Mouse (Mus musculus) right cerebral cortex, postnatal 4 days (tissue): ENCODE data around the gene Akain1.

Experiments
- DNase-seq: peaks from one replicate; pipeline ENCODE4 v3.0.0-alpha.2; 2022

The Akain1 gene

GRCm38 (mm10) chr17:69438990-69439491, at the start of gene Akain1:
TSS of gene Akain1 (plus strand) at chr17:69439326.
- peak; percentile 62 for DNase-seq

DNA sequence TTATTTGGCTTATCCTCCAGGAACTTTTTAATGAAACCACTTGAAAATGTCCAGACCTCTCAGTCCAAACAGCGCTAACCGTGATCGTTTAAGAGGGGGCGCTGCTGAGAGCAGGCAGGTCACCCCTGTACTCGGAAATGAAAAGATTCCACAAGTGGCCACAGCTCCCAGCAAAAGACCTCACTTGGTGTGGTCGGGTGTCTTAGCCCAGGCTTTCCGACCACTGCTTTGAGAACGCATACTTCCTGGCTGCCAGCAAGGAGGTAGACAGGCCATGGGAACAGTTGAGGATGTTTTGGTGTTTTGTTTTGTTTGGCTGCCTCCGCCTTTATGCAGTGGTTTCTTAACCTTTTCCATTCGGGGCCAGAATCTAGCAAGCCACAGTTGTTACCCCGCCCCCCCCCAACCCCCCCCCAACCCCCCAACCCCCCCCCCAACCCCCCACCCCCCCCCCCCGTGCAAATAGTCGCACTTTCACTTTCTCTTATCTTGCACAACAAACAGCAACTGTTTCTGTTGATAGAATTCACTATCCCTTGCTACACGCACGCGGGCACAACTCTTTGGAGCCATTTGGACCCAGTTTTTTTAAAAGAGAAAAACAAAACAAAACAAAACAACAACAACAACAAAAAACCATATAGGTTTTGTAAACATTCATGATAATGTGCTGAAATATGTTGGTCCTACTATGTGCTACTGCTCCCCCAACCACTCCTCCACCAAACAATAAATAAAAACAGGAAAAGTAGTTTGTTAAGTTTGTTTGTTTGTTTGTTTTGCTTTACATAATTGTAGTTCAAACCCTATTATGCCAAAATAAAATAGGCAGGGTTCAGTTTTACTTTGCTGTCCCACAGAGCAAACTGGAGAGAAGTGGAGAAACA, 42.7 kb upstream of the Akain1 start:
- no peak for DNase-seq

DNA sequence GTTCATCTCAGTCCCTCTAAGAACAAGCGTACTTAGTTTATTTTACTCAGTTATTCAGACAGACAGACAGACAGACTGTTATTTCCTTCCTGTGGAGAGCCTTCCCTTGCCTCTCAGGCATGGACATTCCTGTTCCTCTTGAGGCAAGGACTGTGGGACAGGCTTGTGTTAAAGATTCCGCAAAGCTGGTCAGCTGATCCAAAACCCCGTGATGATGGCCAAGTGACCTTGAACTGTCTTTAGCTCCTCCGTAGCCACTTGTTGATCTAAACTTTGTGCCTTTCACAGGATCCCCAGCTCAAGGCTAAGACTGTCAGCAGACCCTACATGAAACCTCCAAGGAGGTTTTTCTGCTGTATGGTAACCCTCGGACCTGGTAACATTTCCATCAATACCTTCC, 42.0 kb upstream of the Akain1 start:
- DNase-seq: no peak

DNA sequence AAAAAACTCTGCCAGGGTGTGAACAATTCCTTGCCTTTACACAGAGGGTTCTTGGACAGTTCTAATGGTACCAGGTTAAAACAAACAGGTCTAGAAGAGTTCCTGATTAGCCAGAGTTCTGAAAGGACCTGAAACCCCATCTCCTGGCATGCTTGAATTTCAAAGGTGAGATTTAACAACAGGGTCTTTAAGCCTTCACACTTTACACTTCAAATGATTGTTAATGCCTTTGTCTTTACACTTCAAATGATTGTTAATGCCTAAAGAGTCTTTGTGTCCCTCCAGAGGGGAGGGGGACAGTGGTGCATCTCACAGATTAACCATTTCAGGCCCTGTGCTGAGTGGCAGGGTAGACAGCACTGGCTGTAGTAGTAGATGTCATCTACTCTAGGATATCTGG, 41.0 kb upstream of the Akain1 start:
- no peak for DNase-seq

GRCm38 (mm10) chr17:69401146-69401545, 38.0 kb upstream of the Akain1 start:
- no peak for DNase-seq

- DNase-seq: no peak
Observed at GRCm38 (mm10) chr17:69416163-69416562, 23.0 kb upstream of the Akain1 start.

DNA sequence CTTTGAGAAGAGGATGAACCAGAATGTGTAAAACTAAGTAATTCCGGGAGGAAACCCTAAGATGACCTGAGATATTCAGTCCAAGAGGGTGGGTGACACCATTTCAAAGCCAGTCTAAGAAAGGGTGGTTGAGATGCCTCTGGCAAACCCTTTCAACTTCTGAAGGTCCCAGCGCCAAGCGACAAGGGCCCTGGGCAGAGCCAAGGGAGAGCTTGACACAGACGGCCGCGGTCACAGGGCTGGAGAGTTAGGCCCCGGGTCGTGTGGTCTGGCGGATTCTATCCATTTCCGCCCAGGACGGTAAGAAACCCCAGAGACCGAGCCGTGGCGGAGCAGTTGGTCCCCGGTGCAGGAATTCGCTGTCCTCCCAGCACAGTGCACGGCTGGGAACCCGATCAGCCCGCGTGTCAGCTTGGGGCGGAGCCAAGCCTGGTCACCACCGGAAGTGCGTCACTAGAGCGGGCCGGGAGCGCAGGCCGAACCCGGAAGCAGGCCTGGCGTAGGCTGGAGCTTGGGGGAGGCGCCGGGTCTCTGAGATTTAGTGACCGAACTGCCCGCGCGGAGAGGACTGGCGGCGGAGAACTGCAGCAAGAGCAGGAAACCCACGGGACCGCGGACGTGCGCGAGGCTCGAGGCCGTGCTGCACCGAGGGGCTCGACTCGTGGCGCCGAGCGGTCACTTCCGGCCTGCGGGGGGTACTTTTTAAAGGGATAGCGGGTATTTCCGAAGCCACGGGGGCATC, 22.0 kb upstream of the Akain1 start:
- peak; percentile 96 for DNase-seq

DNA sequence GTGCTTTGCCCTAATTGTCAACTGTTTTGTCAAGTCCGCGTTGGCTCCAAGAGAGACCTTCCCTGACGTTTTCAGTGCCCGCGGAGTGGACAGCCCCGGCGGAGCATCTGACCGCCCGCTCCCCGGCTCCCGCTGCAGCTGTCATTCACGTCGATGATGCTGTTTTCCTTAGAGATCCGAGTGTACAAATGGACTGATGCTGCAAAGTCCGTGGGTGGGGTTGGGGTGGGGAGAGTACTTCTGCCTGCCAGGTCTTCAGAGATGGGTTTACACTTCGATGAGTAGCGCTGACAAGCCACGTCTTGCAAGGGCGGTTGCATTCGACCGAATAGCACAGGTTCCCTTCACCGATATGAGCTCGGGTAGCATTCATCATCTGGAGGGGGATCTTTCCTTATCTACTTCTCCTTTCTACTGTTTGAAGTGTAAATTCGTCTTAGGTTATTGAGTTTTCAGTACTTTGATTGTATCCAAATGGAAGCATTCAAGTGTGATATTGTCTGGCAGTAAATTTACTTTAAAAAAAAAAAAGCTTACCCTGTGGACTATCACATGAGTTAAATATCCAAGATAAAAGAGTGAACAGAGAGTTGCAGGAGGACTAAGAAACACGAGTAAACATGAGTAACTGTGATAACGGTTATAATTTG, 21.3 kb upstream of the Akain1 start:
- no peak for DNase-seq

- DNase-seq: no peak
Observed at GRCm38 (mm10) chr17:69421592-69421991, 17.5 kb upstream of the Akain1 start.

- DNase-seq: no peak
Observed at GRCm38 (mm10) chr17:69437836-69438235, 1.3 kb upstream of the Akain1 start.

- DNase-seq: no peak
Observed at GRCm38 (mm10) chr17:69438486-69438885, 640 bp upstream of the Akain1 start.

DNA sequence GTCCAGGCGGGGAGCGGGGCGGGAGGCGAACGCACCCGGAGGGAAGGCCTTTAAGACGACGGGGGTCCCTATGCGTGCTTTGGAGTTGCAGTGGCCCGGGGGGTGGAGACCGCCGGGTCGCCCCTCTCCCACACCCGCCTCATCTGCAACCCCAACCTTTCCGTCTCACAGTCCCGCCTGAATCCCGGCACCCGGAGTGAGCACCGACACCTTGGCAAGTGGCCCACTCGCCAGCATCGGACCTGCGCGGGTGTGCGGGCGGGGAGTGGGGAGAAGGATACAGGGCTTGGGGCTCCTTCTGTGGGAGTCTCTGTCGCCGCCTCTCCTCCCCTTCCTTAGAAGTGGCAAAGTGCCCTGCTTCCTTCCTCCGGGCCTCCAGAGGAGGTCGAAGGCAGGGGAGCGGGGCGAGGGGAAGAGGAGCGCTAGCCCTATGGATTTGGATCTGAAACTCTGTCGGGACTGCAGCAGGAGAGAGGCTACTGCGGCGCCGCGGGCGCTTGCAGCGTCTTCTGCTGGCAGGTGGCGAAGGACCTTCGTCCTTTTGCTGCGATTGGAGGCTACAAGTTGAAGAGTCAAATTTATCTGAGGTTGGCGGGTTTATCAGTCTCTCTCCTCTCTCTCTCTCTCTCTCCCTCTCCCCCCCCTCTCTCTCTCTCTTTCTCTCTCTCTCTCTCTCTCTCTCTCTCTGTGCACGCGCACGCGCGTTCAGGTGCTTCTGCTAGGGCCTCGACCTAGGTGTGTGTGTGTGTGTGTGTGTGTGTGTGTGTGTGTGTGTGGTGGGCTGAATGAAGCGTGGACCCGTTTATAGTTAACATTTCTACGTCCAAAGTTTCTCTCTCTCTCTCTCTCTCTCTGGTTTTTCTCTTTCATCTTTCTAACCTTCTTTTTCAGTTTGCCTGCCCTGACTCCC, 700 bp downstream of the Akain1 start:
- DNase-seq: peak; percentile 41

- no peak for DNase-seq
Observed at GRCm38 (mm10) chr17:69441041-69441440, 1.9 kb downstream of the Akain1 start.

DNA sequence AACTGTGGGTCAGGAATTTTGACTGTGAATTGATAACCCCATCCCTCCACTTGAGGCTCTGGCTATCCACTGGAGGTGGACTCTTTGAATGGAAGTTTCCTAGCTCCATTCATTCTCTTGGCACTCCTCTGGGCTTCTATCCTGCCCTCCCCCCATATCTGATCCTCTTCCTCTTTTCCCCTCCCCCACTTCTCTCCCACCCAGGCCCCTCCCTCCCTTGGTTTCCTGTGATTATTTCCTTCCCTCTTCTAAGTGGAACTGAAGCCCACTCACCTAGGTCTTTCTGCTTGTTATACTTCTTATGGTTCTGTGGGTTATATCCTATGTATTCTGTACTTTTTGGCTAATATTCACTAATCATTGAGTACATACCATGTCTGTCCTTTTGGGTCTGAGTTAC, 9.6 kb downstream of the Akain1 start:
- no peak for DNase-seq

GRCm38 (mm10) chr17:69461680-69462079, 22.6 kb downstream of the Akain1 start:
- no peak for DNase-seq

DNA sequence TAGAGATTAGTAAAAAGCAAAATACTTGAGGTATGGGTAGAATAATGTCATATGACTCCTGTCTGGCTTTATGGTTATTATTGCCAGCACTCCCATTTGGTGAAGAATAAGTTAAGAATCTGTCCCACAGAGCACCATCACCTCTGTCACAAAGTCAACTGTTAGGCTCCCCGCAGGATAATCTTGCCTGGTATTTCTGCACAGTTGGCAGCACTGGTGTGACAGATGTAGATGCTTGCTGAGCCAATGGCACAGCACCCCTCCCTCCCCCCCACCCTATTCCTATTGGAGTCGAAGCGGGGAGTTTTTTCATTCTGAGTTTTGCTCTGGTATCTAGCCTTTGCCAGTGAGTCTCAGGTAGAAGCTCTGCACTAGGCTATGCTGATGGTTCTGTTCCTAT, 23.9 kb downstream of the Akain1 start:
- DNase-seq: no peak

DNA sequence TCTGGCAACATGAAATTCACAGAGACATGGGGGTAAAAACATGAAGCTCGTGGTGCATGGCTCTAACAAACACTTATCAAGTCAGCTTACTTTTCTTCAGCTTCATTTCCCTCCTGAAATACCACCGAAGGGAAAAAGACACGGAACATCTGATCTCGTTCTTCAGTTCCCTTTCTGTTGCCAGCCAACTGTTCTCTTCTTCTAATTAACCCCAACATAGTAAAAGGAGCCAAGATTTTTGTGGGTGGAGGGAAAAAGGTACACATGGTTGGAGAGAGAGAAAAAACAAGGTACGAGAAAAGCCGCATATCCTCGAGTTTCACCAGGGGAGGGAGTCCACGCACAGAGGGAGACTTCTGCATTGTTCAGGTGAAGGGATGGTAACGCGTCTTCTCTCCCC, 32.0 kb downstream of the Akain1 start:
- no peak for DNase-seq

DNA sequence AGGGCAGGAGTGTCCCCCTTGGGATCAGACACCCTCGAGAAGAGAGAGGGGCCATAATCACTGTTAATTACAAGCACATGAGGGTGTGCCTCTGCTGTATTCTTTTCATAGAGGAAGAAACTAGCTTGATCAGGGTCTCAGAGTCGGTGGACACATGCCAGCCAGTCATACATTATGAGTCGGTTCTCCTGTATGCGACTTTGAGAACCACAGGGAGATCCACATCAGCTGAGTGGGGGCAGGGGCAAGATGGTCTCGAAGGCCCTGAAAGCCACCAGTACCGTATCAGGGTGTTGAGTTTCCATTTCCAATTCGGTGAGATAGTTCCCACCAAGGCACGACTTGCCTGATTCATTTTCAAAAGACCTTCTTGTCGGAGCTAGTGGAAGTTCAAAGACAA, 33.3 kb downstream of the Akain1 start:
- DNase-seq: no peak

- no peak for DNase-seq
Observed at GRCm38 (mm10) chr17:69474084-69474483, 35.0 kb downstream of the Akain1 start.

GRCm38 (mm10) chr17:69475423-69475822, 36.3 kb downstream of the Akain1 start:
- peak; percentile 77 for DNase-seq

- no peak for DNase-seq
Observed at GRCm38 (mm10) chr17:69477526-69477925, 38.4 kb downstream of the Akain1 start.

GRCm38 (mm10) chr17:69479261-69479660, 40.1 kb downstream of the Akain1 start:
- DNase-seq: no peak
